Mouse (Mus musculus) adipocyte (in vitro differentiated cells): ENCODE results near the gene Alk.
A peak's percentile ranks its signal among the peaks of the same experiment; 100 is the strongest.

Experiments used
- DNase-seq: peaks from one replicate; pipeline ENCODE4 v3.0.0-alpha.2; 2016; ENCODE audit warnings: low spot score

Gene Alk

DNA sequence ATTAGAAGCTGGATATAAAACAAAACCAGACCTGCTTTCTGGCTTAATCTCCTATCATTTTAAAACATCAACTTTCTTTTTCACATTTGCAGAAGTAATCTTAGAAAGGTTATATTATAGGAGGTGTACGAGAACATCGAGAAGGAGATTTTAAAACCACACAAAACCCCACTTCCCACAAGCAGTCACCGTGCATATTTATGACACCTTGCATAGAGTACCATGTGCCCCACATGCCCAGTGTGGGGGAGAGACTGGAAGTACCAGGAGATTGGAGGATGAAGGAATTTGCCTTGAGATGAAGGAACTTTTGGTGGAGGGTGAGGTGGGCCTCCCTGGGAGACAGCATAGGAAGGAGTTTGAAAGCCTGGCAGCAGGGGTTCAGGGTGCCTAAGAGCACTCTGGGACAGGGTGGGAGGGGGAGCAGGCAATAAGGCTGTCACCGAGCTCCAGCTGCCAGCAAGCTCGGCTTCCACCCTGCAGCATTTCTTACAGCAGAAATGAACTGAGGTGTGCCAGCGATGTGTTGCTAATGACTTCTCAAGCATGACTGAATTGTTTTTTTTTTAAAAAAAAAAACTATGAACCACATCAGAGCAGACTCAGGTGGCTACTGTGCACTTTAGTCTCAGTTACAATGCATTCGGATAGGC lies 459.4 kb downstream of the Alk start:
- no peak for DNase-seq

DNA sequence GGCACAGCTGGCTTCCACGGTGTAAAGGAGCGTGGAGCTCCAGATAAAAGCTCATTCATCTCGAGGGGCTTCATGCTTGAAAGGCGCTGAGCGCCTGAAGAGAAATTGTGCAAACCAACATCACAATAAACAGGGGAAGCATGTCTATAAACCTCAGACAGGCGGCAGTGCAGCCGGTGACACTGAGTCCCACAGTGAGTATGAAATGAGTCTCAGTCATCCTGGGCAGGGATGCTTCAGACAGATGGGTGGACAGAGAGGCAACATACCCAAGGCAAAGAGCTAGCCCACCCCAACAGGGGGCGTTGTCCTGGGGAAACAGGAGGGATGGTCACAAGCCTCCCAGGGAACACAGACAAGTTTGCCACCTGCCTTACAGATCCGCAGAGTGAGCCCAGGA lies 460.0 kb downstream of the Alk start:
- DNase-seq, result no peak

DNA sequence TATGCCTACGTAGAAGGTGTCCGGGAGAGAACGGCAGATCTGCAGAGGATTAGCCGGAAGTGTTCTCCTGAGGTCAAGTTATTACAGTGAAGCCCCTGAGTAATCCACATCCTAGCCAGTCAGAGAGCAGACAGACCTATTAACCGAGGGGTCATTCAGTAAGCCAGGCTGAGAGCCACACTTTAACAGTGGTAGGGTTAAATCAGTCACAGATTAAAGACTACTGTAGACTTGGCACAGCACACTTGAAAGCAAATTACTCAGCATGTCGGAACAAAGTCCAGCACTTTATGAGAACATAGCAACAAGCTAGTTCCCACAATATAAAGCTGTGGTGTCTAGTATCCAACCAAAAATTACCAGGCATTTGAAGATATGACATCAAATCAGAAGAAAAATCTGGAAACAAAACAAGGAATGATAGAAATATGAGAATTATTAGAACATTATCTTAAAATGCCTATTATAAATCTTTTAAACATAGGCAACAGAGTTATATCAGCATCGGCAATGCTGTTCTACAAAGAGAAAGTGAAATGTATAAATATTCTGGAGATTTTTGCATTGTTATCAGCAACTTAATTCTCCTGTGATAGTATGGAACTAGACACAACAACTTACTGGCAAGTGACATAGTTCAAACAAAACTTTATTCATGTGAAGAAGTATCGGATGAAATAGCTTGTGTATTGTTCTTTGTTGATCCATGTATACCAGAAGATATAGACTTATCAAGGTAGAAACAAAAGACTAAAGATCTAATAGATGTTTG lies 472.1 kb downstream of the Alk start:
- DNase-seq, result no peak

GRCm38 (mm10) chr17:72121660-72122059 lies 482.8 kb downstream of the Alk start:
- no peak for DNase-seq

GRCm38 (mm10) chr17:72120278-72120677 lies 484.1 kb downstream of the Alk start:
- no peak for DNase-seq

DNA sequence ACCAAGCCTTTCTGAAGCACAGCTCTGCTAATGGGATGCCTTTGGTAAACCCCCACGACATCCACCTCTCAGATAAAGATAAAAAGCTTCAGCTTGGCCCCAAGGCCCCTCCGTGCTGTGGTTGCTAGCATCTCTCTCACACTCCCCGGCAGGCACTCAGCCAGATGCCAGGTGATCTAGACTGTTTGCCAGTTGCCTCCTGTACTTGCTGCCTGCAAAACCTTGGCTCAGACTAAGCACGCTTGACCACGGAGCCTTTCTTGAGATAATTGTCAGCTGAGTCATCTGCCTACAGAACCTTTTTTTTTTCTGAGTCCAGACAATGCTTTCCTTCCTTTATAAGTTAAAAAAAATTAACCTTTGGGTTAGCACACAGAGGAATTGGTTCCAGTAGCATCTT lies 486.1 kb downstream of the Alk start:
- DNase-seq, result no peak

GRCm38 (mm10) chr17:72115271-72115944 lies 489.0 kb downstream of the Alk start:
- no peak for DNase-seq

- no peak for DNase-seq
Measured at GRCm38 (mm10) chr17:72112004-72112403, 492.4 kb downstream of the Alk start.

GRCm38 (mm10) chr17:72111528-72111927 lies 492.9 kb downstream of the Alk start:
- DNase-seq, result no peak

- no peak for DNase-seq
Measured at GRCm38 (mm10) chr17:72087261-72087703, 517.1 kb downstream of the Alk start.

- DNase-seq, result no peak
Measured at GRCm38 (mm10) chr17:72081396-72081795, 523.0 kb downstream of the Alk start.

DNA sequence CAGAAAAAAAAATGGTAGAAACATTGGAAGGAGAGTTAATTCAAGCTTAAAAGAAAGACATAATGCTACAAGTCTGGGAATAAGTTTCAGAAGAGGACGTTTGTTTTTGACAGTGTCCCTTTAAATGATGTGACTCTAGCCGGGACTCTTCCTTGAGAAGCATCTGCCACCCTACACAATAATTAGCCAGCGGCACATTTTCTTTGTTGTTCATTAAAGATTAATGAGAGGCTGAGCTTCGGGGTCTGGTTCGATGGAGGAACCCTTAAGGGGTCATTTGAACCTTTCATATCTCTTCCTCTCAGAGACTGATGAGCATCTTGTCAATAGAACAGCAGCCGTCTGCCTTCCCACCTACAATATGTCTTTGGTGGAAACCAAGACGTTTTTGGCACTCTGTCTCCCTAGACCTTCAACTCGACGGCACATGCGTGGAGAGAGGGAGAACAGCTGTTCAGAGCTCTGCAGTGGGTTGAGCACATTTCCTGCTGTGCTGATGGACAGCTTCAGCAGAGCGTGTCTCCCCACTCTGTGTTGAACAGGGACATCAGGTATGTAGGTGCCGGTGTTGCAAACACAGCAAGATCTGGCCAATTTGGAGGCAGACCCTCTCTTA lies 528.0 kb downstream of the Alk start:
- DNase-seq, result no peak

DNA sequence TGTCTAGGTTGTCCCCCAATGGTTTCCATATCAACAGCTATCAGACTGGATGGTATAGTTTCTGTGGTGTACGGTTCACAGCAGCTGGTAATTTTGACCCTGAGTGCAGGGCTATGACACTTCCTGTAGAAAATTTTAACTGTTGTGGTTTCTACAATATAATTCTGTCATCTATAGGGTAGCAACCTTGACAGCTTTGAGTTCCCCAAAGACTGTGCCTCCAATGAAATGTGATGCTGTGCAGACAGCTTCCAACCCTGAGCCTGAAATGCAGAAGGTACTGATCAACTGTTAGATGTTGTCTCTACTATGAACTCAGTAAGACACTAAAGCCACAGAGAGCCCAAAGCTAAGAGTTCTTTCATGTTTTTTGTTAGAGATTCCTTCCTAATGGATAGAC lies 532.6 kb downstream of the Alk start:
- no peak for DNase-seq

DNA sequence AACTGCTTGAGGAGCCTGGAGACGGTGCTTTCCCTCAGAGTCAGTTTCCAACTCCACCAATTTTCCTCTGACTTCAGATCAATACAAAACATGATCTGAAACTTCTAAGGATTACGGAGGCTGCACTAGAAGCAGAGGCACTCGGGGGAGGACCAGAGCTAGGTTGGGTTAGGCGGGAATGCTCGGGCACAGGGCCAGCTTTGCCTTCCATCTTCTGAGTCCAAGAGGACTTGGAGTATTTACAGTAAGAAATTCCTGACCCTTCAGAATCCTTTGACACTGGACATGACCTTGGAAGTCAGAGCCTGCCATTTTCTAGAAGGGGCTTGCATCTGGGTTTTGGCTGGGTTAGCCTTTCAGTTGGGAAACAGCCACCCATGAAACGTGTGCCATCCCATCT lies 536.3 kb downstream of the Alk start:
- DNase-seq, result no peak

DNA sequence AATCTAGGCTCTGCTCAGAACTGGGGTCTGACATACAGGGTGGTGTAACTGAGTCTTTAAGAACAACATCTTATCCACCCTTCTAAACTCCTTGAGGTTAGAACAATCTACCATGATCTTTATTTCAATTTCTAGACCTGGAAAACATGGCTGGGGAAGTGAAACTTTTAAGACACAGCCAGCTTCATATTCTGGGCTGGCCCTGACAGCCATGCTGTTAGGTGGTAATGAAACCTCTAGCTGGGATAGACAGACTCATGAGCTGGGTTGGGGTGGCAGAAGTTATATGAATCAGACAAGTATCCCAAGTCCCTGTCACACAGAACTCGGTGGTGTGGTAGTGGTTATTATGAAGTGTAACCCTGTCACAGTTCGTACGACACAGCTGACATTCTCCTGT lies 541.4 kb downstream of the Alk start:
- DNase-seq, result no peak

GRCm38 (mm10) chr17:72059312-72059711 lies 545.1 kb downstream of the Alk start:
- DNase-seq, result no peak

DNA sequence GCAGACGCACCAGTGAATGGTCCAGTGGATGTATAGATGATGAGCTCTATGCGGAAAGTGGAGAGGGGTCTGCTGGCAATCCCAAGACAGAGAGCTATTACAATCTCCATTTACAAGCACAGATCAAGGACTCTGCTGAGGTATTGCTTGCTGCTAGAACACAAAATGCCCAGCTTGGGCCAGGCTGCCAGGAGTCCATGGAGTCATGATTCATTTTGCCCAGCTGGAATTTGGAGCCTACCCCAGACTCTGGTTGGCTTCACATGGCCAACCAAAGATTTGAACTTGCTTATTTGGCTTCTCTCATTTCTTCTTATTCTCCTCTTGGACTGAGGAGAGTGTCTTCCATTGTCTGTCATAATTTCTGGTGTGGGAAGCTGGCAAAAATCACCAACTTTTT lies 558.8 kb downstream of the Alk start:
- DNase-seq, result no peak

- no peak for DNase-seq
Measured at GRCm38 (mm10) chr17:72043667-72044390, 560.6 kb downstream of the Alk start.

GRCm38 (mm10) chr17:72043001-72043666 lies 561.3 kb downstream of the Alk start:
- DNase-seq, result peak; percentile 39

GRCm38 (mm10) chr17:72039176-72039948 lies 565.1 kb downstream of the Alk start:
- DNase-seq, result no peak

GRCm38 (mm10) chr17:72038371-72038770 lies 566.1 kb downstream of the Alk start:
- no peak for DNase-seq
